Mouse (Mus musculus) limb, embryonic 10.5 days (tissue): ENCODE measurements around the gene Tmem159. TPM values are rescaled to one million over a fixed set of nuclear protein-coding genes. Genes with fewer than 3 reads are reported as not detected.

Experiments used
- DNase-seq: peaks from one replicate; pipeline ENCODE4 v3.0.0-alpha.2; 2017; ENCODE audit warnings: low spot score
- H3K27ac ChIP-seq: fragments of 300-500 bp; sonication (generic); 2 replicates; pipeline ENCODE4 v1.5.1; 2016; ENCODE audit warnings: mild to moderate bottlenecking
- H3K27me3 ChIP-seq: fragments of 300-500 bp; sonication (generic); 2 replicates; pipeline ENCODE4 v1.6.1; 2016; ENCODE audit warnings: low read depth, mild to moderate bottlenecking; ENCODE audit not compliant: poor library complexity, severe bottlenecking
- H3K36me3 ChIP-seq: fragments of 300-500 bp; sonication (generic); 2 replicates; pipeline ENCODE4 v1.6.1; 2016; ENCODE audit warnings: mild to moderate bottlenecking, moderate library complexity
- H3K4me1 ChIP-seq: fragments of 300-500 bp; sonication (generic); 2 replicates; pipeline ENCODE4 v1.6.1; 2016
- H3K4me3 ChIP-seq: fragments of 300-500 bp; sonication (generic); 2 replicates; pipeline ENCODE4 v1.5.1; 2016; ENCODE audit warnings: mild to moderate bottlenecking, moderate library complexity
- H3K9me3 ChIP-seq: fragments of 300-500 bp; sonication (generic); replicated peaks from 2 replicates; pipeline ENCODE4 v1.6.1; 2016; ENCODE audit warnings: mild to moderate bottlenecking
- WGBS: fragments of 180-500 bp; shearing (Covaris S2); methylation state at CpG from one replicate; pipeline ENCODE4 v1.1.7; 2016; 5-methylcytosine and 5-hydroxymethylcytosine counted together
- polyA plus RNA-seq: library from polyadenylated mRNA; unstranded; fragments of >200 nt; fragmentation: Nextera tagmentation; extraction: Ambion mirVana; gene quantifications from 2 replicates; pipeline ENCODE4 v1.2.1, GENCODE M21; 2016

Tmem159 gene
- 13.6 and 14.6 TPM in 2 replicates for polyA plus RNA-seq

DNA sequence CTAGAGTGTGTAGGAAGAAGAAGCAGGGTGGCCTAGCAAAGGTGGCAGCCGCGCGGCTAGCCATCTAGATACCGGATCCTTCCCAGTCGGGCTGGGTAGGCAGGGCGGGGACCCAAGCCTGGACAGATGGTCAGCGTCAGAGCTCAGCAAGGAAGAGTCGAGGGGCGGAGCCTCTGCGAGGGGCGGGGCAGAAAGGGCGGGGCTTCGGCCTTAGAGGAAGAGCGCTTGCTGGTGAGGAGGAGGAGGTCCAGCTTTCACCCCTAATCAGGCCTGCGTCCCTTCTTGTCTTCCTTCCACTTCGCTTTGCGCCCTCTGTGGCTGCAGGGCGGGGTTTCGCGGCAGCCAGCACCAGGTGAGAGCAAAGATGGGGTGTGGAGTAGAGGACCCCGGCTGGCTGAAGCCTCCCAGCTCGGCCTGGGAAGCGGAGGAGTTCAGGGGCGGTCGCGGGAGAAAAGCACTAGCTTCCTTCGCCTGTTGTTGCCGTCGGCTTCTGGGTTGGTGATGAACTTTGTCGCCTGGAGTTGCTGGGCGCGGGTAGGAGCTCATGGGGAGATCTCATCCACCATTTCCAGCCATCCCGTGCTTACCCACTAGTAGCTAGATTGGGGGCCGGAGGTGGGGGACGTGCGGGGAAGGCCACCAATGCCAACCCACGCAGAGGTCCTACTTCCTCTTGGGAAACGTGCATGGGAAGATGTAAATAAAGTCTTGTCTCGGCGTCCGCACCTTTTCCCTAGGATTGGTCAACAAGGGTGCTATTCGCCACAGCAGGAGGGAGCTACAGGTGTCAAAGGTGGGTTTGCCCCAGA, at the start of gene Tmem159:
Gene Tmem159, plus strand, starts transcription at position 190 of the 809 bp plus-strand sequence.
- Histone ChIP-seq H3K27me3 (peaks cover 12% of the 10 kb centered on the region; the same call in 1 of the 2 replicates), H3K27ac (peak within 1 kb of the TSS; percentile 73), H3K9me3 (no peaks in the 10 kb centered on the region), H3K36me3 (no peaks in the 10 kb centered on the region), H3K4me3 (peak within 1 kb of the TSS; percentile 63), H3K4me1 (peaks cover 20% of the 10 kb centered on the region)
- WGBS = under 1% methylated on average over 42 of the region's 42 CpGs
- peak; percentile 88 for DNase-seq

- H3K4me1 ChIP-seq = no peaks in the 10 kb centered on the region
- no peaks in the 10 kb centered on the region for H3K36me3 ChIP-seq
- H3K4me3 ChIP-seq = no peak overlapping the region
- H3K9me3 ChIP-seq = no peaks in the 10 kb centered on the region
- H3K27me3 ChIP-seq = no peaks in the 10 kb centered on the region
- no peak overlapping the region for H3K27ac ChIP-seq
- WGBS = 38% methylated on average over 2 of the region's 2 CpGs
- no peak for DNase-seq
These were observed 48.1 kb upstream of the Tmem159 start for GRCm38 (mm10) chr7:120054016-120054415.

DNA sequence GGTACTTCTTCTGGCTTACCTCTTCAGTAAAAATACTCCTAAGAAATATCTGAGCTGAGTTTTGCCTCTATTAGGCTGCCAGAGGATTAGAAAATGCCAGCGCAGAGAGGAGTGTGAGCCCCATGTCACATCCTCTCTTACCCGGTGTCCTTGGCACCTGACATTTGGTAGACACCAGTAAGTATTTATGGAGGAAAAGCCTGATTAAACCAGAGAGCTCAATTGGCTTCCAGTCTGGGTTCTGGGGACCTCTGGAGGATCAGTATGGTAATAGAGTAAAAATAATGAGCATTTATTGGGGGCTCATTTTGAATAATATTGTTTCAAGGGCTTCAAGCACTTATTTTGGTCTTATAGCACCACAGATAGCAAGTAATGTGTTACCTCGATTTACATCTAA, 46.7 kb upstream of the Tmem159 start:
- H3K9me3 ChIP-seq = no peaks in the 10 kb centered on the region
- no peaks in the 10 kb centered on the region for H3K27me3 ChIP-seq
- WGBS = 92% methylated on average over 3 of the region's 3 CpGs
- no peak overlapping the region for H3K27ac ChIP-seq
- no peak overlapping the region for H3K4me3 ChIP-seq
- no peak for DNase-seq
- no peaks in the 10 kb centered on the region for H3K36me3 ChIP-seq
- no peaks in the 10 kb centered on the region for H3K4me1 ChIP-seq

DNA sequence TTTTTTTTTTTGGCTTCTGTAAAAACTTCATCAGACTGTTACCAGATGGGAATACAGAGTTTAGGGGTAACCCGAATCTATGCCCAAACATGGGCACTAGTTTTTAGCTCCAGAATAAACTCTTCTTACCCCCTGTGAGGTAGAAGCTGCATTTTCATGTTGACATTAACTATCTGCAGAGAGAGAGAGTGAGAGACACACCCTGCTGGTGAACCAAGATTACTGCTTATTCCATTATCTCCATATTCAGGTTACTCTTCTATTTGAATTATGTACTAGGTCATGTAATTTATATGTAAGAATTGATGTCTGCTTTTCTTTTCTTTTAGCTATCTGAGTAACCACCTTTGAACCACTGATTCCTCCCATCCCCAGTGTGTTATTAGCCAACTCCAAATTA, 38.1 kb upstream of the Tmem159 start:
- 86% methylated on average over 1 of the region's 1 CpGs for WGBS
- Histone ChIP-seq H3K27ac (no peak overlapping the region), H3K9me3 (no peaks in the 10 kb centered on the region), H3K4me3 (no peak overlapping the region), H3K4me1 (no peaks in the 10 kb centered on the region), H3K36me3 (no peaks in the 10 kb centered on the region), H3K27me3 (no peaks in the 10 kb centered on the region)
- no peak for DNase-seq

DNA sequence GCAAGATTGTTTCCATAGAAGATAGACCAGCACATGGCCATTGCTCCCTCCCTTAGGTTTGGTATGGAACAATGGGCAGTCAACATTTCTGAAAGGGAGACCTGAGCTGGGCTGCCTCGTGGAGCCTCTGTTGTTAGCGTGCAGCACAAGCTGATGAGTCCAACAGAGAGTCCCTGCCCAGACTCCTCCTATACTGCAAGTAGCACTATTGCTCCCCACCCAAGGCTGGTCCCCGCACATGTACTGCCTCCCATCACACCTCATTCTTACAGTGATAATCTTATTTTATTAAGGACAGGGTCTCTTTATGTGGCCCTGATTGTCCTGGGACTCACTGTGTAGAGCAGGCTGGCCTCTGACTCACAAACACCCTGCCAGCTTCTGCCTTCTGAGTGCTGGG, 34.0 kb upstream of the Tmem159 start:
- DNase-seq = no peak
- Histone ChIP-seq H3K27me3 (no peaks in the 10 kb centered on the region), H3K27ac (no peak overlapping the region), H3K36me3 (no peaks in the 10 kb centered on the region), H3K4me1 (no peaks in the 10 kb centered on the region), H3K4me3 (no peak overlapping the region), H3K9me3 (no peaks in the 10 kb centered on the region)
- WGBS = 82% methylated on average over 3 of the region's 3 CpGs

- Histone ChIP-seq H3K27me3 (no peaks in the 10 kb centered on the region), H3K9me3 (no peaks in the 10 kb centered on the region), H3K4me1 (no peaks in the 10 kb centered on the region), H3K27ac (no peak overlapping the region), H3K4me3 (no peak overlapping the region), H3K36me3 (no peaks in the 10 kb centered on the region)
- no peak for DNase-seq
- WGBS = 55% methylated on average over 3 of the region's 3 CpGs
These were observed 33.0 kb upstream of the Tmem159 start for GRCm38 (mm10) chr7:120069164-120069563.

GRCm38 (mm10) chr7:120080177-120080576, 22.0 kb upstream of the Tmem159 start:
- no peaks in the 10 kb centered on the region for H3K27me3 ChIP-seq
- H3K4me1 ChIP-seq = no peaks in the 10 kb centered on the region
- DNase-seq = no peak
- H3K36me3 ChIP-seq = no peaks in the 10 kb centered on the region
- H3K4me3 ChIP-seq = no peak overlapping the region
- 67% methylated on average over 3 of the region's 3 CpGs for WGBS
- no peak overlapping the region for H3K27ac ChIP-seq
- no peaks in the 10 kb centered on the region for H3K9me3 ChIP-seq

DNA sequence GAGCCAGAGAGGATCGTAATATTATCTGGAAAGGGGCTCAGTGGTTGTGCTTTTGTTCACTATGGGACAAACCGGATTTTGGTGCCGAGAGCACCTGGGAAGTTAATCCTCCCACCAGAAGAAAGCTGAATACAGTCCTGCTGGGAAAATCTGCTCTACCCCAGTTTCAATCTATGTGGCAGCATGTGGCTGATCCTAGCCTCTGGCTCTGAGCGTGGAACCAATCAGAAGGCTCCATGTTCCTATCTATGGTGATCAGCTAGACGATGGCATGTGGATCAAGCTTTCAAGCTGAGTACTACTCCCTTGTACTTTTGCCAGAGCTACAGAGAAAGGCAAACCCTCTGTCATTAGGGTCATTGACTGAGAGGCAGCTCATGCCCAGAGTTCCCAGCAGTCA, 9.1 kb upstream of the Tmem159 start:
- H3K27ac ChIP-seq = no peak overlapping the region
- H3K4me3 ChIP-seq = no peak overlapping the region
- no peaks in the 10 kb centered on the region for H3K9me3 ChIP-seq
- H3K4me1 ChIP-seq = peaks cover 15% of the 10 kb centered on the region
- H3K27me3 ChIP-seq = 0 out of 2 replicates have a peak, but pooled peaks cover 10% of the 10 kb centered on the region
- WGBS = 47% methylated on average over 5 of the region's 5 CpGs
- DNase-seq = no peak
- no peaks in the 10 kb centered on the region for H3K36me3 ChIP-seq

DNA sequence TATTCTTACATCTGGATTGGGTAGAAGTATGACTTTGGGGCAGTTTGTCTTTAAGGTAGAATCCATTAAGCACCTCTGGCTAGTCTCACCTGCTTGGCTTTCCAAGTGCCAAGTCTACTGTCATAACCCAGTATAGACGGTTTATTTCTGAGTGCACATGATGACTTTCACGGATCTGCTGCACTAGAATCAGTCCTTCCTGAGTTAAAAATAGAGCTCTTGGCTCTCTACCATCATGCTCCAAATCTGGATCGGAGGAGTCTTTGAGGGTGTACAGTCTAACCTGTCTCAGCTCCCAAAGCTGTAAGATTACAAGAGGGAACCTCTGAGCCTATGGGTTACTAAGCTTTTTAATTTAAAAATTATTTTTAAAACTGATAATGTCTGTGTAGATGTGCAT, 7.9 kb upstream of the Tmem159 start:
- Histone ChIP-seq H3K27ac (no peak overlapping the region), H3K27me3 (0 out of 2 replicates have a peak, but pooled peaks cover 10% of the 10 kb centered on the region), H3K36me3 (no peaks in the 10 kb centered on the region), H3K4me1 (peaks cover 15% of the 10 kb centered on the region), H3K4me3 (no peak overlapping the region), H3K9me3 (no peaks in the 10 kb centered on the region)
- no peak for DNase-seq
- WGBS = 89% methylated on average over 3 of the region's 3 CpGs

GRCm38 (mm10) chr7:120095180-120095579, 7.0 kb upstream of the Tmem159 start, which contains the start of gene Dnah3:
Dnah3 (minus strand) TSS chr7:120095280.
- no peak within 1 kb of the TSS for H3K4me3 ChIP-seq
- no peaks in the 10 kb centered on the region for H3K36me3 ChIP-seq
- WGBS = 85% methylated on average over 6 of the region's 6 CpGs
- no peak within 1 kb of the TSS for H3K27ac ChIP-seq
- H3K4me1 ChIP-seq = peaks cover 15% of the 10 kb centered on the region
- no peaks in the 10 kb centered on the region for H3K9me3 ChIP-seq
- 0 out of 2 replicates have a peak, but pooled peaks cover 10% of the 10 kb centered on the region for H3K27me3 ChIP-seq
- no peak for DNase-seq

DNA sequence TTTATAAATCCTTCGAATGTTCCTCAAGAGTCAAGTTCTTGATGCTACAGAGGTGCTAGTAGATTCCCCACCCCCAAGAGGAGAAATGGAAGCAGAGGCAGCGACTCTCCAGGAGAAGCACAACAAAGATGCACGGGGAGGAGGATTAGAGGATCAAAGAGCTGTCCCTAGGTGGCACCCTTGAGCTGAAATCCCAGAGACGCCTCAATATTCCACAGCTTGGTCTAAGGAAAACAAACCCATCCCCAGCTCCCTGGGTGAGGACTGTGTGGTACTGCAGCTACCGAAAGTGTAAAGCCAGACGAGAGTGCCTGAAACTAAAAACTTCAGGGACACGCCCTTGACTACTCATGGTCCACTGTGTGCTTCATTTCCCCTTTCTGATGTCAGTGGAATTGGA, 4.3 kb upstream of the Tmem159 start:
- H3K4me3 ChIP-seq = no peak overlapping the region
- H3K9me3 ChIP-seq = no peaks in the 10 kb centered on the region
- peaks cover 14% of the 10 kb centered on the region; the same call in 1 of the 2 replicates for H3K27me3 ChIP-seq
- no peaks in the 10 kb centered on the region for H3K36me3 ChIP-seq
- DNase-seq = peak; percentile 60
- no peak overlapping the region for H3K27ac ChIP-seq
- WGBS = 5% methylated on average over 7 of the region's 7 CpGs
- peaks cover 24% of the 10 kb centered on the region for H3K4me1 ChIP-seq

DNA sequence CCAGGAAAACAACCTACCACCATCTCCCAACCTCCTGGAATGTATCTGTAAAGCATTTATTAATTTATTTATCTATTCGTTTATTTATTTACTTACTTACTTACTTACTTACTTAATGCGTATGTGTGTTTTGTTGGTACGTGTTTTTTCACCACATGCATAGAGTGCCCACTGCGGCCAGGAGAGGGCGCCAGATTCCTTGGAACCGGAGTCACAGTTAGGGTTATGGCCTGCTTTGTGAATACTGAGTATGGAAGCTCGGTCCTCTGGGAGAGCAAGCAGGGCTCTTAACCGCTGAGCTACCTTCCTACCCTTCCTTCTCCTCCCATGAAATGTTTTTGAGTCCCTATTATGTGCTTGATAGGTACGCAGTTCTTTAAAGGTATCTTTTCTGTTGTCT, 3.8 kb upstream of the Tmem159 start:
- Histone ChIP-seq H3K27me3 (peaks cover 20% of the 10 kb centered on the region; the same call in 1 of the 2 replicates), H3K27ac (no peak overlapping the region), H3K4me1 (peaks cover 25% of the 10 kb centered on the region), H3K36me3 (no peaks in the 10 kb centered on the region), H3K9me3 (no peaks in the 10 kb centered on the region), H3K4me3 (no peak overlapping the region)
- peak; percentile 82 for DNase-seq
- 23% methylated on average over 9 of the region's 9 CpGs for WGBS

DNA sequence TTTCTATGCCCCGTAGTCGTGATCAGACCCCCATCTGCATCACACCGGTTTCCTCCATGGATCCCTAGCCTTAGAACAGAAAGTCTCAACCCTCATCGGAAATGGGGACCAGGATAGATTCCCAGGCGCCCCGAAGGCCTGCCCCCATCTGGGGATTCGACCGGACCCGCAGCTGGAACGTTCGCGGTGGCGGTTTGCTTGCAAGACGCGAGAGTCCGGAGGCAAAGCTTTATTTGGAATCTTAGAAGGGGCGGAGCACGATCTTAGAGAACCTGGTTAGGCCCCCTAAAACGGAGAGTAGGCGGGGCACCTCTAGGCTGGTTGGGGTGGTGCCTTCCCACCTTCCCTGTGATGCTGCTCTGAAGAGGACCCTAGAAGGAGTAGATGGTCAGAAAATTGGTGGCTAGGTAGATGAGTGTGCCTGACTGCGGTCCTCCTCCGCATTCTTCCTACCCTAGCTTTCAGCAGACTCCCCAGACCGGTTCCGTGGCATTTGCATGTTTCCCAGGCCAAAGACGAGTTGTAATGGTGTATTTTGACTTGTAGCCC, 940 bp downstream of the Tmem159 start:
- Histone ChIP-seq H3K9me3 (no peaks in the 10 kb centered on the region), H3K36me3 (no peaks in the 10 kb centered on the region), H3K4me1 (peaks cover 16% of the 10 kb centered on the region), H3K4me3 (peak overlapping the region; percentile 63), H3K27me3 (peaks cover 12% of the 10 kb centered on the region; the same call in 1 of the 2 replicates), H3K27ac (peak overlapping the region; percentile 73; the same call in 1 of the 2 replicates)
- peak; percentile 56 for DNase-seq
- WGBS = 1% methylated on average over 25 of the region's 25 CpGs
